Mouse (Mus musculus): ENCODE measurements around the gene Olfr736.

DNA sequence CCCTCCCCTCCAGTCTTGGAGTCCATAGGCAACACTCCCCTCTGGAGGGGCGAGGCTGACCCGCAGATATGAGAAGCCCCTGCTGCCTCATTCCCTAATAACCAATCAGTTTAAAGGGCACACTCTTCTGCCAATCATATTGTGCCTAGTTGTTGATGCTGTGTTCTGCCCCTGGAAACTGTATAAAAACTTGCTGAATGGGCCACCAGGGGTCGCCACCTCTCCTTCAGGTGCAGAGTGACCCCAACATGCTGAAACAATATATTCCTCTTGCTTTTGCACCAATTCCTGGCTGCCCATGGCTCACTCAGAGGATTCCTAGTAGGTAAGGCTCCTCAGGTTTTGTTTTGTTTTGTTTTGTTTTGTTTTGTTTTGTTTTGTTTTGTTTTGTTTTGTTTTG, 28.5 kb upstream of the Olfr736 start:
- TF ChIP-seq USF1 (IDR thresholded peaks at IDR 0.05; ENCODE audit: low read depth) (no peak), TCF12 (IDR thresholded peaks at IDR 0.05; ENCODE audit: insufficient read depth, poor library complexity, severe bottlenecking) (no peak), POLR2A (IDR thresholded peaks at IDR 0.05; ENCODE audit: insufficient read length, low read depth) (no peak), CEBPB (IDR thresholded peaks at IDR 0.05; ENCODE audit: insufficient read depth, poor library complexity, severe bottlenecking) (no peak), TCF3 (IDR thresholded peaks at IDR 0.05; ENCODE audit: insufficient read length, low read depth) (no peak), MAX (IDR thresholded peaks at IDR 0.05; ENCODE audit: low read depth) (no peak), MYOD1 (IDR thresholded peaks at IDR 0.05; ENCODE audit: control insufficient read depth in 1 of 3, insufficient read length in 2 of 3, low read depth in 2 of 3) (no peak), REST (IDR thresholded peaks at IDR 0.05; ENCODE audit: insufficient read depth, insufficient read length) (no peak), POLR2AphosphoS2 (IDR thresholded peaks at IDR 0.05; ENCODE audit: insufficient read length, low read depth) (no peak)

Measured in myocyte (in vitro differentiated cells).